Mouse (Mus musculus): ENCODE results near the gene Tm9sf1.

DNA sequence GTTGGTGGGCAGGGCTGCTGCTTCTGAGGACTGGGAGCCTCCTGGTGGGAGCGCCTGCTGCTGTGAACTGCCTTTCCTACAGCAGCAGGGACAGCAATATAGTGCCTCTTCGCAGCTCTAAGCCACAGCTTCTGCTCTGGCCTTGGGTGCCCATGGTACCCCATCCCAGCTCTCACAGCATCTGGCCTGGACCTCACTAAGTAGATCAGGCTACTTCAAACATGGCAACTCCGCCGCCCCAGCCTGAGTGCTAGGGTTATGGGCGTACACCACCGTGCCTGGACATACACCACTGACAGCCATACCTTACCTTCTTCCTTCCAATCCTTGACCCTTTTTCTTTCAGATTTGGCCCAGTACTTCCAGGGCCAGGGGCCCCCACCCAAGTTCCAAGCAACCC lies 35.3 kb downstream of the Tm9sf1 start:
- TF ChIP-seq POLR2A (IDR thresholded peaks at IDR 0.05; ENCODE audit: borderline replicate concordance, extremely low read depth, low read depth, low read length) (no peak), CTCF (IDR thresholded peaks at IDR 0.05; ENCODE audit: insufficient read depth, low read length) (no peak)

All from lung, adult 2 months (tissue).